Mouse (Mus musculus) naive thymus-derived CD4-positive, alpha-beta T cell, adult 2 months (primary cell): ENCODE data around the gene Arhgef25.
"Not testable (repeated sequence)": the region's sequence is repeated elsewhere in the genome, so short reads cannot be mapped to it uniquely, and the experiment has no call there.

ENCODE experiments used
- DNase-seq: peaks from one replicate; pipeline ENCODE4 v3.0.0-alpha.2; 2011; ENCODE audit warnings: low read depth

The Arhgef25 gene

GRCm38 (mm10) chr10:127137896-127138295 is 52.0 kb downstream of the Arhgef25 start:
- no peak for DNase-seq

GRCm38 (mm10) chr10:127136510-127136909 is 53.4 kb downstream of the Arhgef25 start:
- DNase-seq: peak; percentile 91

GRCm38 (mm10) chr10:127135118-127135836 is 54.6 kb downstream of the Arhgef25 start:
- peak; percentile 84 for DNase-seq

GRCm38 (mm10) chr10:127134394-127135035 is 55.4 kb downstream of the Arhgef25 start:
- not testable (repeated sequence) for DNase-seq
